Mouse (Mus musculus) hindbrain, embryonic 15.5 days (tissue): ENCODE measurements around the gene Trit1. TPM values are rescaled to one million over a fixed set of nuclear protein-coding genes. Genes with fewer than 3 reads are reported as not detected.
A peak's percentile ranks its signal among the peaks of the same experiment; 100 is the strongest.

Experiments
- ATAC-seq: fragments of 200-750 bp; cut with Nextera tagmentation; 2 replicates; pipeline ENCODE4 v1.8.0; 2017; ENCODE audit warnings: low read depth, moderate number of reproducible peaks, moderate TSS enrichment; ENCODE audit not compliant: low FRiP score
- H3K27ac ChIP-seq: fragments of 300-500 bp; sonication (generic); replicated peaks from 2 replicates; pipeline ENCODE4 v1.5.1; 2015; ENCODE audit warnings: mild to moderate bottlenecking, inconsistent platforms
- H3K27me3 ChIP-seq: fragments of 300-500 bp; sonication (generic); 2 replicates; pipeline ENCODE4 v1.6.1; 2015; ENCODE audit warnings: control low read depth, inconsistent platforms
- H3K36me3 ChIP-seq: fragments of 300-500 bp; sonication (generic); 2 replicates; pipeline ENCODE4 v1.6.1; 2015; ENCODE audit warnings: control low read depth, inconsistent platforms
- H3K4me1 ChIP-seq: fragments of 300-500 bp; sonication (generic); replicated peaks from 2 replicates; pipeline ENCODE4 v1.6.1; 2015; ENCODE audit warnings: control low read depth, inconsistent platforms
- H3K4me2 ChIP-seq: fragments of 300-500 bp; sonication (generic); 2 replicates; pipeline ENCODE4 v1.6.1; 2015; ENCODE audit warnings: moderate library complexity, mild to moderate bottlenecking, inconsistent platforms
- H3K4me3 ChIP-seq: fragments of 300-500 bp; sonication (generic); 2 replicates; pipeline ENCODE4 v1.5.1; 2015; ENCODE audit warnings: mild to moderate bottlenecking, inconsistent platforms
- H3K9ac ChIP-seq: fragments of 300-500 bp; sonication (generic); 2 replicates; pipeline ENCODE4 v1.6.1; 2015; ENCODE audit warnings: inconsistent platforms
- H3K9me3 ChIP-seq: fragments of 300-500 bp; sonication (generic); 2 replicates; pipeline ENCODE4 v1.6.1; 2016; ENCODE audit warnings: control low read depth, inconsistent platforms
- WGBS: fragments of 180-500 bp; shearing (Covaris S2); methylation state at CpG from one replicate; pipeline ENCODE4 v1.1.7; 2015; 5-methylcytosine and 5-hydroxymethylcytosine counted together
- polyA plus RNA-seq: library from polyadenylated mRNA; unstranded; fragments of >200 nt; fragmentation: Nextera tagmentation; extraction: Ambion mirVana; gene quantifications from 2 replicates; pipeline ENCODE4 v1.2.1, GENCODE M21; 2015

Trit1 gene
- polyA plus RNA-seq, 1 experiment from 2014 or later, result 21.6 TPM

GRCm38 (mm10) chr4:123093064-123093776 is 76.8 kb downstream of the Trit1 start:
- H3K27me3 ChIP-seq, result no peaks in the 10 kb centered on the region
- H3K36me3 ChIP-seq, result no peaks in the 10 kb centered on the region
- H3K4me1 ChIP-seq, result no peaks in the 10 kb centered on the region
- H3K4me3 ChIP-seq, result no peak overlapping the region
- H3K9me3 ChIP-seq, result no peaks in the 10 kb centered on the region
- no peak overlapping the region for H3K9ac ChIP-seq
- no peak overlapping the region for H3K27ac ChIP-seq
- peak; percentile 68; the same call in 1 of the 2 replicates for ATAC-seq
- WGBS, result 66% methylated on average over 17 of the region's 17 CpGs
- H3K4me2 ChIP-seq, result peak overlapping the region; percentile 15; the same call in 1 of the 2 replicates

- H3K27ac ChIP-seq, result no peak overlapping the region
- H3K9me3 ChIP-seq, result no peaks in the 10 kb centered on the region
- H3K4me2 ChIP-seq, result no peak overlapping the region
- WGBS, result 77% methylated on average over 9 of the region's 9 CpGs
- ATAC-seq, result no peak
- H3K4me1 ChIP-seq, result no peaks in the 10 kb centered on the region
- no peak overlapping the region for H3K4me3 ChIP-seq
- H3K9ac ChIP-seq, result no peak overlapping the region
- no peaks in the 10 kb centered on the region for H3K27me3 ChIP-seq
- no peaks in the 10 kb centered on the region for H3K36me3 ChIP-seq
Observed at GRCm38 (mm10) chr4:123093869-123094268, 77.5 kb downstream of the Trit1 start.

Other genes starting within 250 kb of the Trit1 start
- 88.8 and 93.6 TPM in 2 replicates for gene Ppt1, start 180.4 kb upstream of the Trit1 start, polyA plus RNA-seq
- gene Cap1, start 130.5 kb upstream of the Trit1 start, polyA plus RNA-seq, result 67.8 and 72.8 TPM in 2 replicates
- gene Mfsd2a, start 55.4 kb upstream of the Trit1 start, polyA plus RNA-seq, result 28.8 and 32.3 TPM in 2 replicates
- 63.0 and 66.3 TPM in 2 replicates for gene Mycl, start 20.9 kb upstream of the Trit1 start, polyA plus RNA-seq
- 0.34 and 0.71 TPM in 2 replicates for gene Bmp8b, start 88.6 kb downstream of the Trit1 start, polyA plus RNA-seq
- 0.37 and 0.64 TPM in 2 replicates for gene Oxct2b, start 99.7 kb downstream of the Trit1 start, polyA plus RNA-seq
- gene Ppie, start 123.4 kb downstream of the Trit1 start, polyA plus RNA-seq, result 57.2 TPM in 2 replicates
- gene Hpcal4, start 166.6 kb downstream of the Trit1 start, polyA plus RNA-seq, result 40.1 and 44.3 TPM in 2 replicates
- gene Nt5c1a, start 184.9 kb downstream of the Trit1 start, polyA plus RNA-seq, result 0.16 and 0.30 TPM in 2 replicates
- gene Heyl, start 217.0 kb downstream of the Trit1 start, polyA plus RNA-seq, result 6.4 and 6.5 TPM in 2 replicates
- gene Pabpc4, start 245.8 kb downstream of the Trit1 start, polyA plus RNA-seq, result 27.7 and 32.2 TPM in 2 replicates